Mouse (Mus musculus) spleen, adult 12 weeks (tissue): ENCODE measurements around the gene Serpinb8.

ENCODE experiments used
- DNase-seq: peaks from one replicate; pipeline ENCODE4 v3.0.0; 2022; ENCODE audit warnings: low spot score

The Serpinb8 gene

GRCm38 (mm10) chr1:107589691-107590470, at the start of gene Serpinb8:
TSS of gene Serpinb8 (plus strand) at chr1:107590006.
- no peak for DNase-seq

DNA sequence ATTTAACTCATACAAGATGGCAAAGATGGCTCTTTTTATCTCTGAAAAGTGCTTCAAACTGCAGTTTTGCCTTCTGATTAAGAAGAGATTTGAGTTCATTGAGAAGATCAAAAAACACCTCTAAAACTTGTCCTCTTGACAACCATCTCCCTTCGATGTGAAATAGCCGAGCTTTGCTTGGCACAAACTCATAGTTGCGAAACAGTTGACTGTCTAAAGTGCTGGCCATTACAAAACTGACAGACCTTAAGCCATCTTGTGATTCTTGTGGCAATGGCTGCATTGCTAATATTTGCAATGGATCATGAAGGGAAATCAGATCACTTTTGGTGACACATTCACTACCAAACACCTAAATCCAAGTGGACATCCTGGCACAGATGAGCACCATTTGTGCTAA, 30.3 kb upstream of the Serpinb8 start:
- DNase-seq, result no peak

- no peak for DNase-seq
Observed at GRCm38 (mm10) chr1:107562110-107562509, 27.7 kb upstream of the Serpinb8 start.

DNA sequence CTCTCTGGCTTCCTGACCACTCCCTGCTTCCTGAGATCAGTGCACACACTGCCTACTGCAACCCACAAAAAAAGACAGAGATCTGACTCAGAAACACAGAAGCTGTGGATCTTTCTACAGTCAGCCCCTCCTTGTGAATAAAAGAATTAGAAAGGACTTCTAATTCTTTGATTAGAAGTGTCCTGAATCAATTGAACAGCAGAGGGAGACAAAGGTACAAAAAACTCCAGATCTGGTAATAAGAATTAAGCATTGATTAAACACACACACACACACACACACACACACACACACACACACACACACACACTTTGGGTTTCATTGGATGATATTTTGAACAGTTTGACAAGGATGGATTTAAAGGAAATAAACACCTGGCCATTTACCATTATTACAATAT, 24.2 kb upstream of the Serpinb8 start:
- DNase-seq, result no peak

DNA sequence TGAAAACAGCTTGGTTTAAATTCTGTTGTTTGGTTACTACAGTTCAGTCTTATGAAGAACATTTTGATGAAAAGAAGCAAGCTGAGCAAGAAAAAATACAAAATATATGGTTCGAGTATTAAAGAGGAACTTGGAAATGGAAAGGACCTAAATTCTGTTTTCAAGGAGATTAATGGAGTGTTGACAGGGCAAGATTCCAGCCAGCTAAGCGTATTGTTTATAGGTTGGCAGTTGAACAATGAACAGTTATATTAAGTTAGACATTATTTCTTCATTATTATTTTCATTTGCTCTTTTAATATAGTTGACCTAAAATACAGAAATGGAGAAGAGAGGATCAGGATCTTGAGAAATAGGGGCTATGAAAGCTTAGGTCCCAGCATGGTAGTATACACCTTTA, 13.7 kb upstream of the Serpinb8 start:
- no peak for DNase-seq

GRCm38 (mm10) chr1:107577514-107577913, 12.3 kb upstream of the Serpinb8 start:
- DNase-seq, result no peak

DNA sequence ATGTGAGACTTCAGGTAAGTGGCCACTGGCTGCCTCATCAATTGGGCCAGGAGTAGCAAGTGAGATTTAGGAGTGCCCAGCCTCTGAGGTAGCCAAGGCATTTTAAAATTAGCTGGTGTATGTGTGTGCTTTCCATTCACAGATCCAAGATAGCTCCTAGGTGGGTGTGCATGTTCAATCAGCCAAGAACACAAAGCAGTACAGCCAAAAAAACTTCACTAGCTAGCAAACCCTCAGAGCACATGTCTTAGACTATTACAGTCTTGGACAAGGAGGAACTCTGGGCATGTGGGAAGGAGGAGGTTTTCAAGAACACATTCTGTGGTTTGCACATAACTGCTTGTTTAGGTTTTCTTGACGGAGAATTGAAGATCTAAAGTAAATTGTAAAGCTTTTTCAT, 8.6 kb upstream of the Serpinb8 start:
- DNase-seq, result no peak

DNA sequence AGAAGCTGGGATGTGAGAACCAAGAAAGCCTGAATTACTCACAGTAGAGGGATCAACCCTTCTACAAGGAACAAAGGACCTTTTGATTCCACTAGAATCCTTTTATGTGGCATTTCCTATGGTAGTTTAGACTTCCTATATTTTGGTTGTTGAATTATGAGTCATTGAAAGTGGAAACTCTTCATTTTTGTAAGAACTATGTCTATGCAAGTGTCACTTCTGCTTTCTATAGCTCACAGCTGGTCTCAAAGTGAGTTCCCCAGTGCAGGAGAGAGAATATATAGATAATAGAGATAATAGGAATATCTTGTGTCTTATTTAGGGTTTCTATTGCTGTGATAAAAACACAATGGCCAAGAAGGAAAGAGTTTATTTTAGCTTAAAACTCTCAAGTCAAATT, 6.9 kb upstream of the Serpinb8 start:
- DNase-seq, result no peak

DNA sequence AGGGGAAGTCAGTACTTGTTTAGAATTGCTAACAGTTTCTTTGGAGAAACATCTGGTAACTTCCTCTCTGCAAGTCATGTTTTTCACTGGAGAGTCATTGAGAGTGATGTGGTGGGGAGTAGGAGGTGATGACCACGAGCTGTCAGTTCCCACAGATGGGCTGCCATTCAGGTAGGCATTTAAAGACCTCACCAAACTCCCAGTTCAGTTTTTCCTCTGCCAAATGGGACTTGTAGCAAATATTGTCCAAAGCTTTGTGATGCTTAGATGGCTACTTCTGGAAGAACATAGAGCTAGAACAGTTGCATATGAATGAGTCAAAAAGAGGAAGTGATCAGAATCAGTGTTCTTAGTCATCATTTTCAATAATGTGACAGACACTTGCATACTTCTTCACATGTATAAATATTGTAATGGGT, 5.8 kb upstream of the Serpinb8 start:
- no peak for DNase-seq

DNA sequence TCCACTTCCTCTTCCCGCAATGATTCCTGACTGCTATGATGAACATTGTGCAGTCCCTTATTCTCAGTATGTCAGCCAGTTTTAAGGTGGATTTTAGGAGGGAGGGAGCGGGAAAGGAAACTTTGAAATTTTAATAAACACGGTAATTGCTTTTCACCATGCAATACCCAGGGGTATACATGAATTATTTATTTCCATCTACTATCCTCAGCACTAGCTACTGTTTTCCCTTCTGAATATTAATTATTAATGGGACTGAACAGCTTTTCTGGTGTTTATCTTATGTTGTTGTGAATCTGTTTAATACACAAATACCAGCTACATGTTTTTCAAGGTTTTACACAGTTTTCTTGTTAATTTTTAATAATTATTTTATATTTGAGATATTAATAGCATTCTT, 4.9 kb upstream of the Serpinb8 start:
- no peak for DNase-seq

DNA sequence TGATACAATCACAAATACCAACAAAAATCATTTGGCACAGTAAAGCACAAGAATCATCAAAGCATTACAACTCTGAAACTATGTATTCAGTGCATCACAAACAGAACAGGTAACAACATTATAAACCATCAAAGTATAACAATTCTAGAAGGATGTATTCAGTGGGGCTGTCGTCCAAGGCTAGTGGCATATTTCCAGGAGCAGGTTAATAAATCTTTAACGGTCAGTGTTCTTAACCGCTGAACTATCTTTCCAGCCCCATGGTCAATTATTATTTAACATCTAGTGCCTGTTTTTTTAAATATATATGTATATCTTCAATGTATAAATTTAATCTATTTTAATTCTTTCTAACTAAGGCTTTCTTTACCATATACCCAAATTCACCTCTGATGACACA, 3.6 kb upstream of the Serpinb8 start:
- no peak for DNase-seq

- no peak for DNase-seq
Observed at GRCm38 (mm10) chr1:107588206-107588605, 1.6 kb upstream of the Serpinb8 start.

GRCm38 (mm10) chr1:107588642-107589041, 1.2 kb upstream of the Serpinb8 start:
- no peak for DNase-seq

DNA sequence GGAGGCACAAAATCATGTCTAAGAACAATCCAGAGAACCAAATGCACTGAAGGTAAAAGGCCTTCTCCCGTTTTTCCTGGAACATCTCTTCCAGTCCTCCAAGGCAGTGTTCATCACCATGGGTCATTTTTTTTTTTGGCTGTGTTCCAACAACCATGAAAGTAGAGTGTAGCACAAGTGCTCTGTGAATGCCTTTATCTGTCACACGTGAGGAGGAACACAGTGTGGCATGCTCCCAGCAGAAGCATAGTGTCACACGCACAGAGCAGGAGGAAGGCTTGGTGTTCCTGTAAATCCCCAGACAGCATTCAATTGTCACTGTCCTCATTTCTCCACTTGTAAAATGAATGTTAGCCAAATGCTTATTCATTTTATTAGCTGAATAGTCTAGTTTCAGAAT, 2.8 kb downstream of the Serpinb8 start:
- no peak for DNase-seq

DNA sequence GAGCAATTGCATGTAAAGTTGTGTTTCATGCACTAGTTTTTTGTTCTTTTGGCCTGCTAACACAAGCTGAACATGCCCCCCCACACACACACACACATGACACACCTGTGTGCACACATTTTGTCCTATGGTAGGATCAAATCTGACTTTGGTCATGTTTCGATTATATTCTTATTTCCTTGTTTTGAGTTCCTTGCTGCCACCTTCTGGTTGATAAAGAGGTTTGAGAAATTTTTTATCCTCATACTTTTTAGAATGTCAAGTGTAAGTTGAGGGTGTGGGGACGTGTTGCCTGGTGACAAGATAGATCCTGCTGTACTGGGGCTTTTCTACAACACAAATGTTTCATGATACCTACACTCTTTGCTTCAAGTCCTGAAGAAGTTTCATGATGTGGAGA, 3.7 kb downstream of the Serpinb8 start:
- no peak for DNase-seq

GRCm38 (mm10) chr1:107596874-107597273, 7.1 kb downstream of the Serpinb8 start:
- DNase-seq, result no peak

DNA sequence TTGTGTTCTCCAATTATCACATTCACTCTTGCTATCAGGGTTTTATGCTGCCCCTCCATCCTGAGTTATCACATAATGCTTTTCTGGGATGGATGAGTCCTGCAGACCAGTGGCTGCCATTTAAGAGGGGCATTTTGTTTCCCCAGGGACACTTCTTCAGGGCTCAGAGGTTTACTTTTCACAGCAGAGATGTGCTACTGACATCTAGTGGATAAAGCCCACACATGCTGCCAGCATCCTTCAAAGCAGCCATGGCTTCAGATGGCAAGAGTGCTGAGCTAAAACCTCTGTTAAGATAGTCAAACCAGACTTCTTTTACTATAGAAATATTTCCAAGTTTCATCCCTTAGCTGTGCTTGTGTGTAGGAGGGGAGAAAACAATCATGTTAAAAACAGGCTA, 8.7 kb downstream of the Serpinb8 start:
- DNase-seq, result no peak

DNA sequence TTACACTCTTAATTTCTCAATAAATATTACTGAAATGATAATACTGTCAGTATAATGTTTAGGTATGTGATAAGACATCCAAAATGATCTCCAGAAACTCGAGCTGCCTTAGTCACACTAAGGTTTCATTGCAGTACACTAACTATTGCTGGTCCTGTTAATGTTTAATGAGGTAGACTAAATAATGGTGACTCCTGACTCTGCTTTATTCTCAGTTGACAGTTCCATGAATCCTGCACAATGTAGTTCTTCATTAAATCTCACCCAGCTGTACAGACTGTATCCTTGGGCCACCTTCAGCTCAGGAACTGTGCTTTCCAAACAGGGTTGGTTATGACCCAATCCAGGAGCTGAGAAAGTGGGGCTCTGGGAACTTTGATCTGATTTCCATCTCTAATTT, 19.1 kb downstream of the Serpinb8 start:
- DNase-seq, result no peak

DNA sequence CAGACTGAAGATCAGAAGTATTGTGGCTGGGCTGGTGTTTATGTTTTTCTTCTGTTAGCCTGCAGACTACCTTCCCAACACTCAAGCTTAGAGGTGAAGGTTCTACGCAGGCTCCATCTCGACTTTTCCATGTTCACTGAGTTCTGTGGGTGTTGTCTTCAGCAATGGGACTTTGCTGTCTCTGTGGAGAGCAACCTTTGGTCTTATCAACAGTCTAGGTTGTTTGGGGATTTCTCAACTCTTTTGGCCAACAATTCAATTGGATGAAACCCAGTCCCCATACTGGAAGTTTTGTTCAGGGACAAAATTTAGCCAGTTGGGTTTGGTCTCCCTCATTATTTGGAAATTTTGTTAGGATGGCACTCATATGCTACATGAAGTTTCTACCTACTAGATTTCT, 24.3 kb downstream of the Serpinb8 start:
- DNase-seq, result no peak

DNA sequence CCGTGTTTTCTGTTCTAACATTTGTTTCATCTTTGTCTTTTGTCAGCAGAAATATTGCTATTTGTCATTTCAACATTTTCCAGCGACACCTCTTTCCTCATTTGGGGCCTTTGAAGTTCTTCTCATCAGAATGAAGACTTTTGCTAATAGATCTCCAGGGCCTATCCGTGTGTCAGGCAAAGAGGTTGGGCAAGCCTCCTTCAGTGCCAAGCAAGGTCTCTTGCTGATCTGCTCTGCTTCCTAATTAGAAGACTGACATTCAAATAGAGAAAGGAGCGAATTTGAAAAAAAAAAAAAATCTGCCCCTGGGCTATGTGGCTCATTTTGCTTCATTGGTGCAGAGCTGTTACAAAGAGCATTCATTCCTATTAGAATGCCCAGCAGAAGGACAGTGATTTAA, 32.2 kb downstream of the Serpinb8 start:
- no peak for DNase-seq

- no peak for DNase-seq
Observed at GRCm38 (mm10) chr1:107635936-107636335, 46.1 kb downstream of the Serpinb8 start.

- DNase-seq, result no peak
Observed at GRCm38 (mm10) chr1:107638056-107638455, 48.2 kb downstream of the Serpinb8 start.

- DNase-seq, result no peak
Observed at GRCm38 (mm10) chr1:107638459-107638858, 48.7 kb downstream of the Serpinb8 start.

GRCm38 (mm10) chr1:107642457-107643118, 52.8 kb downstream of the Serpinb8 start:
- DNase-seq, result no peak
